Mouse (Mus musculus) liver, embryonic 14.5 days (tissue): Measurements from ENCODE around the gene Baiap2.

Experiments used
- CTCF ChIP-seq: IDR thresholded peaks from 2 replicates; pipeline ENCODE4 v1.5.1; 2016; ENCODE audit warnings: antibody characterized with exemption, low read depth, control low read depth
- EP300 ChIP-seq: IDR thresholded peaks from 2 replicates; pipeline ENCODE4 v1.6.1; 2016; ENCODE audit warnings: antibody characterized with exemption, low read depth

DNA sequence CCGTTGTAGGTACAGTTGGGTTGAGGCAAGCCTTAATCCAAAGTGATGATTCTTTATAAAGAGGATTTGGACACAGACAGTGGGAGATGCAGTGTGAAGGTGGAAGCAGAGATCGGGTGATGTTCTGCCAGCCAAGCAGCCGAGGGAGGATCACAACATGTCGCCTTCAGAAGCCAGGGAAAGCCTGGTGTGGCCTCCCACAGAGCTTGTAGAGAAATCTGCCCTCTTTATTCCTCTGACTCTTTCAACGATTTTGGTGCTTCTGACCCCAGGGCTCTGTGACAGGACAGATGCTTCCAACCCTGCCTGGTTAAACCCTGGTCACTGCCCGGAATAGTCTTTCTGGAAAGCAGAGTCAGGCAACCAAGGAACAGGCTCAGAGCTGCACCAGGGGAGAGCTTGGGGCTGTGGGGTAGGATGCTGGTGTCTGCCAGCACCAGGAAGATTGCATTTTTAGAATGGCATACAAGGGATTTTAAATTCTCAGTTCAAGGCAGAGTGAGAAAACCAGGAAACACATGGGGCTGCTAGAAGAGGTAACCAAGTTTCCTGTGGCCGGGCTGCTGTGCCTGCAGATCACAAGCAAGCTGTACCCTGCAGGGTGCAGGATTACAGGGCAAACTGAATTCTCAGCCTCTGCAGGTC, 35.4 kb upstream of the Baiap2 start:
- no peak for TF ChIP-seq CTCF
- TF ChIP-seq EP300 = no peak
